Mouse (Mus musculus): ENCODE data around the gene Hist1h2ae. TPM values are rescaled to one million over a fixed set of nuclear protein-coding genes. Genes with fewer than 3 reads are reported as not detected.
A peak's percentile ranks its signal among the peaks of the same experiment; 100 is the strongest.
"Not testable (repeated sequence)": the region's sequence is repeated elsewhere in the genome, so short reads cannot be mapped to it uniquely, and the experiment has no call there.

Hist1h2ae gene
- polyA plus RNA-seq, 1 experiment: 174 TPM

- WGBS: 0% methylated on average over 40 of the region's 42 CpGs
- H3K36me3 ChIP-seq (ENCODE audit: control insufficient read depth, insufficient read depth, low read length); H3K27me3 ChIP-seq (ENCODE audit: control insufficient read depth, insufficient read depth, low read length); H3K4me1 ChIP-seq (replicated peaks; ENCODE audit: control insufficient read depth, insufficient read depth, low read length): not testable (repeated sequence)
- Histone ChIP-seq H3K4me3 (ENCODE audit: control insufficient read depth, insufficient read depth, low read length) (peak within 1 kb of the TSS; percentile 55), H3K27ac (ENCODE audit: control insufficient read depth, insufficient read depth, low read length) (peak within 1 kb of the TSS; percentile 94)
- peak; percentile 89 for DNase-seq
- peak; percentile 24; the same call in 1 of the 2 replicates for TF ChIP-seq POLR2A (IDR thresholded peaks at IDR 0.05; ENCODE audit: control insufficient read depth, extremely low read depth, insufficient read depth, low read length, poor library complexity)
Measured at GRCm38 (mm10) chr13:23573898-23574524, 3.0 kb upstream of the Hist1h2ae start, which contains the start of the genes Hist1h2bf and Hist1h2ad. Gene Hist1h2bf, minus strand, starts transcription at chr13:23574196. Gene Hist1h2ad, plus strand, starts transcription at chr13:23574381.

GRCm38 (mm10) chr13:23573034-23573897 lies 2.2 kb upstream of the Hist1h2ae start:
- H3K4me1 ChIP-seq (replicated peaks; ENCODE audit: control insufficient read depth, insufficient read depth, low read length); H3K36me3 ChIP-seq (ENCODE audit: control insufficient read depth, insufficient read depth, low read length); H3K27me3 ChIP-seq (ENCODE audit: control insufficient read depth, insufficient read depth, low read length); DNase-seq: not testable (repeated sequence)
- 5% methylated on average over 20 of the region's 20 CpGs for WGBS
- H3K27ac ChIP-seq (ENCODE audit: control insufficient read depth, insufficient read depth, low read length): peak overlapping the region; percentile 93
- peak overlapping the region; percentile 55 for H3K4me3 ChIP-seq (ENCODE audit: control insufficient read depth, insufficient read depth, low read length)

- TF ChIP-seq CTCF (IDR thresholded peaks at IDR 0.05; ENCODE audit: borderline replicate concordance, control insufficient read depth, extremely low read depth, insufficient read depth, low read length, poor library complexity): no peak
- no peak for TF ChIP-seq POLR2A (IDR thresholded peaks at IDR 0.05; ENCODE audit: control insufficient read depth, extremely low read depth, insufficient read depth, low read length, poor library complexity)
- Histone ChIP-seq H3K27me3 (ENCODE audit: control insufficient read depth, insufficient read depth, low read length) (no peaks in the 10 kb centered on the region), H3K36me3 (ENCODE audit: control insufficient read depth, insufficient read depth, low read length) (no peaks in the 10 kb centered on the region), H3K4me1 (replicated peaks; ENCODE audit: control insufficient read depth, insufficient read depth, low read length) (peaks cover 3% of the 10 kb centered on the region), H3K4me3 (ENCODE audit: control insufficient read depth, insufficient read depth, low read length) (no peak overlapping the region), H3K27ac (ENCODE audit: control insufficient read depth, insufficient read depth, low read length) (no peak overlapping the region)
- 31% methylated on average over 2 of the region's 2 CpGs for WGBS
- DNase-seq: no peak
Measured at GRCm38 (mm10) chr13:23572218-23573033, 1.4 kb upstream of the Hist1h2ae start.

GRCm38 (mm10) chr13:23571504-23572217 lies 641 bp upstream of the Hist1h2ae start:
- H3K36me3 ChIP-seq (ENCODE audit: control insufficient read depth, insufficient read depth, low read length); DNase-seq; H3K27me3 ChIP-seq (ENCODE audit: control insufficient read depth, insufficient read depth, low read length); H3K4me1 ChIP-seq (replicated peaks; ENCODE audit: control insufficient read depth, insufficient read depth, low read length): not testable (repeated sequence)
- H3K4me3 ChIP-seq (ENCODE audit: control insufficient read depth, insufficient read depth, low read length): peak overlapping the region; percentile 45
- peak overlapping the region; percentile 82 for H3K27ac ChIP-seq (ENCODE audit: control insufficient read depth, insufficient read depth, low read length)
- WGBS: under 1% methylated on average over 19 of the region's 34 CpGs

- H3K4me3 ChIP-seq (ENCODE audit: control insufficient read depth, insufficient read depth, low read length): peak overlapping the region; percentile 94
- 4% methylated on average over 27 of the region's 41 CpGs for WGBS
- peak overlapping the region; percentile 100 for H3K27ac ChIP-seq (ENCODE audit: control insufficient read depth, insufficient read depth, low read length)
- not testable (repeated sequence) for H3K36me3 ChIP-seq (ENCODE audit: control insufficient read depth, insufficient read depth, low read length); DNase-seq; H3K4me1 ChIP-seq (replicated peaks; ENCODE audit: control insufficient read depth, insufficient read depth, low read length); H3K27me3 ChIP-seq (ENCODE audit: control insufficient read depth, insufficient read depth, low read length)
Measured at GRCm38 (mm10) chr13:23570261-23571021, 579 bp downstream of the Hist1h2ae start.

- WGBS: 93% methylated on average over 2 of the region's 2 CpGs
- no peak for DNase-seq
- Histone ChIP-seq H3K4me3 (ENCODE audit: control insufficient read depth, insufficient read depth, low read length) (no peak overlapping the region), H3K27ac (ENCODE audit: control insufficient read depth, insufficient read depth, low read length) (no peak overlapping the region), H3K36me3 (ENCODE audit: control insufficient read depth, insufficient read depth, low read length) (no peaks in the 10 kb centered on the region), H3K4me1 (replicated peaks; ENCODE audit: control insufficient read depth, insufficient read depth, low read length) (no peaks in the 10 kb centered on the region), H3K27me3 (ENCODE audit: control insufficient read depth, insufficient read depth, low read length) (no peaks in the 10 kb centered on the region)
- TF ChIP-seq POLR2A (IDR thresholded peaks at IDR 0.05; ENCODE audit: control insufficient read depth, extremely low read depth, insufficient read depth, low read length, poor library complexity) (no peak), CTCF (IDR thresholded peaks at IDR 0.05; ENCODE audit: borderline replicate concordance, control insufficient read depth, extremely low read depth, insufficient read depth, low read length, poor library complexity) (no peak)
Measured at GRCm38 (mm10) chr13:23564482-23564881, 6.5 kb downstream of the Hist1h2ae start.

All from thymus, adult 2 months (tissue).